ENCODE assay signal across 12 mouse cellular contexts in the genomic region with DNA sequence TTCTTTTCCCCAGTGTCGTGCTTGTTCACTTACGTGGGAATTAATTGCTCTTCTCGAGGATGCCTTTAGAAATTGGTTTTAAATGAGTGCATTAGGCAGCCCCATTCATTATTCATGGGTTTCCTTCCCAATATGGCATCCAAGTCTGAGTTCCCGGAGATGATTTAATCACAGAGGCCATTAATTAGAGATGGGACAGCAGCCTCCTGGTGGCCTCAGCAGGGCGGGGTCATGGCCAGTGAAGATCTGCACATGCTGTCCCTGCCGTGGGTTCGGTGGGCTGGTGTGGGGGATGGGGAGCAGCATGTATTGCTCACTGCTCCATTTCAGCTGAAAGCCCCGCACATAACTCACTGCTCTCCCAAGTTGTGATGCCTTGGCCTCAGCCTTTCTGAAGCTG. TPM values are rescaled to one million over a fixed set of nuclear protein-coding genes. Genes with fewer than 3 reads are reported as not detected.
DNase-seq lines count a peak whose midpoint lies in the region; ATAC-seq and TF ChIP-seq lines count a peak whose summit lies in the region.
"Had no signal": no experiment of that assay in that cellular context is flagged by ENCODE, and none has a peak within 500 bp of the region (broad histone marks: within the 10 kb centered on the region; RNA-seq: fewer than 3 reads in every experiment).

No protein-coding gene starts in this region.

- TF ChIP-seq CTCF in cortical plate, adult 2 months (IDR thresholded peaks at IDR 0.05; ENCODE audit: extremely low read depth, insufficient read depth, low read length) = no peak

- peak; percentile 26; the same call in 1 of the 2 replicates for TF ChIP-seq POLR2A in cortical plate, adult 2 months (IDR thresholded peaks at IDR 0.05; ENCODE audit: extremely low read depth, insufficient read depth, low read length)

- peaks cover 48% of the 10 kb centered on the region for H3K4me1 ChIP-seq in hindbrain, embryonic 10.5 days (replicated peaks)
- H3K4me1 ChIP-seq in hindbrain, embryonic 16.5 days (ENCODE audit: control insufficient read depth, insufficient read depth, low read depth, low read length) = peaks cover 31% of the 10 kb centered on the region
- H3K4me1 ChIP-seq in cortical plate, adult 2 months (ENCODE audit: control insufficient read depth, insufficient read depth, low read length) = peaks cover 9% of the 10 kb centered on the region
- H3K4me1 ChIP-seq in hindbrain, embryonic 12.5 days = peaks cover 50% of the 10 kb centered on the region
- peaks cover 44% of the 10 kb centered on the region for H3K4me1 ChIP-seq in neural tube, embryonic 11.5 days (ENCODE audit: control insufficient read depth, insufficient read depth, low read length)

- H3K9ac ChIP-seq in hindbrain, embryonic 16.5 days (ENCODE audit: low read depth, low read length) = no peak overlapping the region
- H3K9ac ChIP-seq in hindbrain, embryonic 12.5 days = no peak overlapping the region
- H3K9ac ChIP-seq in neural tube, embryonic 11.5 days (ENCODE audit: low read length) = no peak overlapping the region

- H3K27me3 ChIP-seq in hindbrain, embryonic 10.5 days (ENCODE audit: insufficient read depth, poor library complexity, severe bottlenecking) = no peaks in the 10 kb centered on the region
- no peaks in the 10 kb centered on the region for H3K27me3 ChIP-seq in hindbrain, embryonic 16.5 days (replicated peaks; ENCODE audit: control insufficient read depth, insufficient read depth, low read length)
- no peaks in the 10 kb centered on the region for H3K27me3 ChIP-seq in hindbrain, embryonic 12.5 days
- H3K27me3 ChIP-seq in neural tube, embryonic 11.5 days (ENCODE audit: control insufficient read depth, insufficient read depth, low read length) = no peaks in the 10 kb centered on the region

- no peak overlapping the region for H3K4me2 ChIP-seq in hindbrain, embryonic 16.5 days (ENCODE audit: low read length)
- H3K4me2 ChIP-seq in hindbrain, embryonic 12.5 days (replicated peaks) = no peak overlapping the region
- no peak overlapping the region for H3K4me2 ChIP-seq in neural tube, embryonic 11.5 days (ENCODE audit: low read depth)
- H3K4me2 ChIP-seq: heart, embryonic 11.5 days had no signal

- ATAC-seq in hindbrain, embryonic 16.5 days = no peak
- ATAC-seq in hindbrain, embryonic 12.5 days (ENCODE audit: low FRiP score) = peak; percentile 32
- ATAC-seq in neural tube, embryonic 11.5 days (ENCODE audit: insufficient read depth, low FRiP score, low TSS enrichment) = peak; percentile 40

- peaks cover 53% of the 10 kb centered on the region for H3K36me3 ChIP-seq in hindbrain, embryonic 10.5 days
- H3K36me3 ChIP-seq in hindbrain, embryonic 16.5 days (ENCODE audit: control insufficient read depth, insufficient read depth, low read length) = peaks cover 14% of the 10 kb centered on the region; the same call in 1 of the 2 replicates
- peaks cover 36% of the 10 kb centered on the region for H3K36me3 ChIP-seq in hindbrain, embryonic 12.5 days
- peaks cover 6% of the 10 kb centered on the region for H3K36me3 ChIP-seq in neural tube, embryonic 11.5 days (ENCODE audit: control insufficient read depth, insufficient read depth, low read length)

- DNase-seq in hindbrain, embryonic 10.5 days (ENCODE audit: low spot score) = peak; percentile 52
- DNase-seq in neural tube, embryonic 11.5 days (ENCODE audit: low spot score) = peak; percentile 76
- DNase-seq in cerebellum, adult 11-12 months = no peak
- no peak for DNase-seq in kidney, postnatal 10 days
- DNase-seq in adrenal gland, postnatal 10 days = no peak
- DNase-seq: cerebellum, postnatal 36 days; kidney, postnatal 14 days had no signal

- no peaks in the 10 kb centered on the region for H3K9me3 ChIP-seq in hindbrain, embryonic 10.5 days
- no peaks in the 10 kb centered on the region for H3K9me3 ChIP-seq in hindbrain, embryonic 16.5 days (ENCODE audit: control insufficient read depth, low read length)
- no peaks in the 10 kb centered on the region for H3K9me3 ChIP-seq in hindbrain, embryonic 12.5 days (replicated peaks)
- H3K9me3 ChIP-seq in neural tube, embryonic 11.5 days (ENCODE audit: control insufficient read depth, low read length) = no peaks in the 10 kb centered on the region

- H3K4me3 ChIP-seq in hindbrain, embryonic 10.5 days = no peak overlapping the region
- no peak overlapping the region for H3K4me3 ChIP-seq in hindbrain, embryonic 16.5 days (ENCODE audit: low read length)
- no peak overlapping the region for H3K4me3 ChIP-seq in cortical plate, adult 2 months (ENCODE audit: insufficient read depth, low read length)
- no peak overlapping the region for H3K4me3 ChIP-seq in hindbrain, embryonic 12.5 days
- no peak overlapping the region for H3K4me3 ChIP-seq in neural tube, embryonic 11.5 days (ENCODE audit: low read depth, low read length)

- WGBS in hindbrain, embryonic 10.5 days = 28% methylated on average over 8 of the region's 8 CpGs
- 13% methylated on average over 8 of the region's 8 CpGs for WGBS in hindbrain, embryonic 16.5 days
- WGBS in hindbrain, embryonic 12.5 days = 23% methylated on average over 8 of the region's 8 CpGs
- WGBS in neural tube, embryonic 11.5 days = 18% methylated on average over 8 of the region's 8 CpGs

- H3K27ac ChIP-seq in hindbrain, embryonic 10.5 days = peak overlapping the region; percentile 53
- no peak overlapping the region for H3K27ac ChIP-seq in hindbrain, embryonic 16.5 days (ENCODE audit: low read depth, low read length)
- no peak overlapping the region for H3K27ac ChIP-seq in cortical plate, adult 2 months (ENCODE audit: insufficient read depth, low read length)
- H3K27ac ChIP-seq in hindbrain, embryonic 12.5 days = peak overlapping the region; percentile 68
- peak overlapping the region; percentile 27; the same call in 1 of the 2 replicates for H3K27ac ChIP-seq in neural tube, embryonic 11.5 days (ENCODE audit: low read depth, low read length)
- H3K27ac ChIP-seq: macrophage had no signal

RNA-seq across cellular contexts. Expression of a gene that starts 14.0 kb away (rescaled TPM):
- 83.7 and 88.6 TPM in 2 replicates for polyA plus RNA-seq in hindbrain, embryonic 10.5 days (2016; fragmentation: Nextera tagmentation; extraction: Ambion mirVana)
- polyA plus RNA-seq in hindbrain, embryonic 16.5 days (2015; fragmentation: Nextera tagmentation; extraction: Ambion mirVana) = 70.6 and 76.1 TPM in 2 replicates
- 47.1 and 47.4 TPM in 2 replicates for polyA plus RNA-seq in cortical plate, adult 2 months (2012; rRNA removed)
- 47.2 and 49.4 TPM in 2 replicates for polyA plus RNA-seq in hindbrain, embryonic 12.5 days (2016; fragmentation: Nextera tagmentation; extraction: Ambion mirVana)
- polyA plus RNA-seq in neural tube, embryonic 11.5 days (2014; fragmentation: Nextera tagmentation; extraction: Ambion mirVana) = 68.7 and 71.6 TPM in 2 replicates
- total RNA-seq in adrenal gland, postnatal 10 days (2021) = 10 to 100 TPM; 19.5 to 20.7 TPM

RNA-seq across cellular contexts. Expression of a gene that starts 21.4 kb away (rescaled TPM):
- polyA plus RNA-seq in hindbrain, embryonic 10.5 days (2016; fragmentation: Nextera tagmentation; extraction: Ambion mirVana) = 21.5 and 21.9 TPM in 2 replicates
- 14.6 and 15.6 TPM in 2 replicates for polyA plus RNA-seq in hindbrain, embryonic 16.5 days (2015; fragmentation: Nextera tagmentation; extraction: Ambion mirVana)
- 26.9 and 30.3 TPM in 2 replicates for polyA plus RNA-seq in cortical plate, adult 2 months (2012; rRNA removed)
- 18.3 and 19.8 TPM in 2 replicates for polyA plus RNA-seq in hindbrain, embryonic 12.5 days (2016; fragmentation: Nextera tagmentation; extraction: Ambion mirVana)
- 15.3 and 15.8 TPM in 2 replicates for polyA plus RNA-seq in neural tube, embryonic 11.5 days (2014; fragmentation: Nextera tagmentation; extraction: Ambion mirVana)
- 10 to 100 TPM; 16.8 to 24.5 TPM for total RNA-seq in adrenal gland, postnatal 10 days (2021)

RNA-seq across cellular contexts. Expression of a gene that starts 23.2 kb away (rescaled TPM):
- 393 and 437 TPM in 2 replicates for polyA plus RNA-seq in hindbrain, embryonic 10.5 days (2016; fragmentation: Nextera tagmentation; extraction: Ambion mirVana)
- polyA plus RNA-seq in hindbrain, embryonic 16.5 days (2015; fragmentation: Nextera tagmentation; extraction: Ambion mirVana) = 428 and 459 TPM in 2 replicates
- 569 and 577 TPM in 2 replicates for polyA plus RNA-seq in cortical plate, adult 2 months (2012; rRNA removed)
- 445 and 471 TPM in 2 replicates for polyA plus RNA-seq in hindbrain, embryonic 12.5 days (2016; fragmentation: Nextera tagmentation; extraction: Ambion mirVana)
- polyA plus RNA-seq in neural tube, embryonic 11.5 days (2014; fragmentation: Nextera tagmentation; extraction: Ambion mirVana) = 391 and 397 TPM in 2 replicates
- total RNA-seq in adrenal gland, postnatal 10 days (2021) = 100 to 1,000 TPM; 295 to 301 TPM

Comparison
In these comparisons a context has a peak if more than half of its experiments do, and no peak if none do; other contexts are left out.
1. H3K27ac ChIP-seq: peak in hindbrain, embryonic 10.5 days (single experiment), hindbrain, embryonic 12.5 days (single experiment) and neural tube, embryonic 11.5 days (single experiment); none in hindbrain, embryonic 16.5 days (single experiment) and cortical plate, adult 2 months (single experiment).
2. DNase-seq: peak in hindbrain, embryonic 10.5 days (single experiment) and neural tube, embryonic 11.5 days (single experiment); none in cerebellum, adult 11-12 months (single experiment), kidney, postnatal 10 days (single experiment) and adrenal gland, postnatal 10 days (single experiment).